Mouse (Mus musculus): ENCODE data around the gene Spint2.
A peak's percentile ranks its signal among the peaks of the same experiment; 100 is the strongest.

DNA sequence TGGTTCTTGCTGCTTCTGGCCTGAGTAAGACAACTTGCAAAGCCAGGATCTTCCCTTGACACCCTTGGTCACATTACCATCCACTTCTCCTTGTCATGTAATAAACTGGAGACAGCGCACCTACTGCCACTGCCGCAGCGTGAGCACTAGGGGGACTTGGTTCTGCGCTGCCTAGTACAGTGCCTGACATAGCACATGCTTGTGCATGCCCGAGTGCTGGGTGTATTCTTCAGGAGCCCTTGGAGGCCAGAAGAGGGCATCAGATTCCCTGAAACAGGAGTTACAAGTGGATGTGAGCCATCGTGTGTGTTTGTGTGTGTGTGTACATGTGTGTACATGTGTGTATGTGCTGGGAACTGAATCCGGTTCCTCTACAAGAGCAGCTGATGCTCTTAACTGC is 5.8 kb upstream of the Spint2 start:
- TF ChIP-seq CTCF (IDR thresholded peaks at IDR 0.05; ENCODE audit: low read depth) (0 out of 2 replicates have a peak, but pooled peaks have one; percentile 21), EP300 (IDR thresholded peaks at IDR 0.05; ENCODE audit: low read depth) (no peak)
